Mouse (Mus musculus) MEL (cell line): ENCODE results near the gene Gtsf1. TPM values are rescaled to one million over a fixed set of nuclear protein-coding genes. Genes with fewer than 3 reads are reported as not detected.

Source experiments
- DNase-seq: peaks from one replicate; pipeline ENCODE4 v3.0.0; 2011; ENCODE audit warnings: low read depth, low spot score
- H3K27ac ChIP-seq: 2 replicates; pipeline ENCODE4 v1.5.1; 2012; ENCODE audit warnings: low read depth, mild to moderate bottlenecking, control low read depth, low read length, moderate library complexity; ENCODE audit not compliant: control insufficient read depth
- H3K27me3 ChIP-seq, 2 experiments: fragments of 150-350 bp in 1 of 2; sonication (generic) in 1 of 2; 2 replicates each; pipeline ENCODE4 v1.6.1; 2012; ENCODE audit warnings: low read length in 2 of 2, mild to moderate bottlenecking in 2 of 2, improper control_type of control experiment in 1 of 2, moderate library complexity in 1 of 2; ENCODE audit not compliant: insufficient read depth in 2 of 2, control insufficient read depth in 1 of 2
- H3K36me3 ChIP-seq, 2 experiments: 2 replicates each; pipeline ENCODE4 v1.6.1; 2012 to 2014; ENCODE audit warnings: low read length in 2 of 2, improper control_type of control experiment in 1 of 2, inconsistent platforms in 1 of 2, mild to moderate bottlenecking in 1 of 2; ENCODE audit not compliant: insufficient read depth in 2 of 2, control insufficient read depth in 1 of 2
- H3K4me1 ChIP-seq, 2 experiments: fragments of 150-350 bp in 1 of 2; sonication (generic) in 1 of 2; 2 replicates each; pipeline ENCODE4 v1.6.1; 2012; ENCODE audit warnings: low read length in 2 of 2, improper control_type of control experiment in 1 of 2, mild to moderate bottlenecking in 1 of 2; ENCODE audit not compliant: insufficient read depth in 2 of 2, control insufficient read depth in 1 of 2
- H3K4me3 ChIP-seq, 2 experiments: fragments of 150-350 bp in 1 of 2; sonication (generic) in 1 of 2; 2 replicates each; pipeline ENCODE4 v1.5.1; 2012; ENCODE audit warnings: low read depth in 2 of 2, low read length in 2 of 2, mild to moderate bottlenecking in 2 of 2, moderate library complexity in 2 of 2, control low read depth in 1 of 2, improper control_type of control experiment in 1 of 2; ENCODE audit not compliant: control insufficient read depth in 1 of 2, insufficient read depth in 1 of 2
- H3K79me2 ChIP-seq: 2 replicates; pipeline ENCODE4 v1.6.1; 2012; ENCODE audit warnings: mild to moderate bottlenecking, low read length, moderate library complexity; ENCODE audit not compliant: control insufficient read depth, poor library complexity, insufficient read depth
- H3K9ac ChIP-seq: 2 replicates; pipeline ENCODE4 v1.6.1; 2012; ENCODE audit warnings: low read depth, mild to moderate bottlenecking, control low read depth, low read length, moderate library complexity; ENCODE audit not compliant: control insufficient read depth, poor library complexity, severe bottlenecking
- H3K9me3 ChIP-seq: fragments of 150-350 bp; sonication (generic); replicated peaks from 2 replicates; pipeline ENCODE4 v1.6.1; 2012; ENCODE audit warnings: mild to moderate bottlenecking, low read length, improper control_type of control experiment, moderate library complexity; ENCODE audit not compliant: insufficient read depth
- BHLHE40 ChIP-seq: IDR thresholded peaks from 2 replicates; pipeline ENCODE4 v1.6.1; 2012; ENCODE audit warnings: low read depth, mild to moderate bottlenecking, inconsistent platforms, low read length, improper control_type of control experiment, borderline replicate concordance
- CHD1 ChIP-seq: IDR thresholded peaks from 2 replicates; pipeline ENCODE4 v1.6.1; 2012; ENCODE audit warnings: low read depth, mild to moderate bottlenecking, inconsistent platforms, low read length, improper control_type of control experiment
- CTCF ChIP-seq, 3 experiments: IDR thresholded peaks in 2 of 3; conservative IDR thresholded peaks in 1 of 3; 2 replicates each; pipeline ENCODE4 v1.5.1; 2011 to 2012; ENCODE audit warnings: low read length in 3 of 3, low read depth in 2 of 3, mild to moderate bottlenecking in 2 of 3, improper control_type of control experiment in 1 of 3, inconsistent platforms in 1 of 3, mixed read lengths in 1 of 3, moderate library complexity in 1 of 3; ENCODE audit not compliant: control insufficient read depth in 1 of 3, insufficient read depth in 1 of 3, poor library complexity in 1 of 3, severe bottlenecking in 1 of 3
- EP300 ChIP-seq, 2 experiments: IDR thresholded peaks; 2 replicates each; pipeline ENCODE4 v1.6.1; 2011; ENCODE audit warnings: improper control_type of control experiment in 2 of 2, low read length in 2 of 2, low read depth in 1 of 2, mild to moderate bottlenecking in 1 of 2
- GABPA ChIP-seq: IDR thresholded peaks from 2 replicates; pipeline ENCODE4 v1.6.1; 2012; ENCODE audit warnings: low read depth, mild to moderate bottlenecking, inconsistent platforms, low read length, improper control_type of control experiment, moderate library complexity
- GATA1 ChIP-seq: IDR thresholded peaks from 2 replicates; pipeline ENCODE4 v1.6.1; 2011; ENCODE audit warnings: low read depth, low read length, improper control_type of control experiment
- HCFC1 ChIP-seq: IDR thresholded peaks from 2 replicates; pipeline ENCODE4 v1.6.1; 2012; ENCODE audit warnings: low read depth, mild to moderate bottlenecking, inconsistent platforms, low read length, improper control_type of control experiment, moderate library complexity
- JUND ChIP-seq: IDR thresholded peaks from 2 replicates; pipeline ENCODE4 v1.6.1; 2011; ENCODE audit warnings: low read depth, mild to moderate bottlenecking, improper control_type of control experiment, low read length
- KAT2A ChIP-seq: conservative IDR thresholded peaks from 2 replicates; pipeline ENCODE4 v1.6.1; 2012; ENCODE audit warnings: low read depth, low read length, improper control_type of control experiment, inconsistent platforms
- MAFK ChIP-seq: IDR thresholded peaks from 2 replicates; pipeline ENCODE4 v1.6.1; 2011; ENCODE audit warnings: low read depth, mild to moderate bottlenecking, low read length, improper control_type of control experiment, borderline replicate concordance
- MAX ChIP-seq: IDR thresholded peaks from 2 replicates; pipeline ENCODE4 v1.6.1; 2011; ENCODE audit warnings: low read length, improper control_type of control experiment
- MAZ ChIP-seq: IDR thresholded peaks from 2 replicates; pipeline ENCODE4 v1.6.1; 2012; ENCODE audit warnings: low read depth, mild to moderate bottlenecking, inconsistent platforms, low read length, improper control_type of control experiment
- MXI1 ChIP-seq: IDR thresholded peaks from 2 replicates; pipeline ENCODE4 v1.6.1; 2011; ENCODE audit warnings: mild to moderate bottlenecking, low read depth, low read length, improper control_type of control experiment
- MYB ChIP-seq: IDR thresholded peaks from 2 replicates; pipeline ENCODE4 v1.6.1; 2011; ENCODE audit warnings: mild to moderate bottlenecking, low read depth, low read length, improper control_type of control experiment
- NRF1 ChIP-seq: IDR thresholded peaks from 2 replicates; pipeline ENCODE4 v1.6.1; 2014; ENCODE audit warnings: low read depth, mild to moderate bottlenecking, inconsistent platforms, low read length, improper control_type of control experiment, moderate library complexity; ENCODE audit not compliant: poor library complexity, insufficient read depth, severe bottlenecking
- POLR2A ChIP-seq, 2 experiments: IDR thresholded peaks; 2 replicates each; pipeline ENCODE4 v1.6.1; 2011 to 2012; ENCODE audit warnings: low read length in 2 of 2, mild to moderate bottlenecking in 2 of 2, control low read depth in 1 of 2, improper control_type of control experiment in 1 of 2, low read depth in 1 of 2, moderate library complexity in 1 of 2; ENCODE audit not compliant: control insufficient read depth in 1 of 2, insufficient read depth in 1 of 2, poor library complexity in 1 of 2
- POLR2AphosphoS2 ChIP-seq: IDR thresholded peaks from 2 replicates; pipeline ENCODE4 v1.6.1; 2011; ENCODE audit warnings: low read length, improper control_type of control experiment
- RCOR1 ChIP-seq: IDR thresholded peaks from 2 replicates; pipeline ENCODE4 v1.6.1; 2012; ENCODE audit warnings: low read depth, mild to moderate bottlenecking, inconsistent platforms, low read length, improper control_type of control experiment
- SIN3A ChIP-seq: IDR thresholded peaks from 2 replicates; pipeline ENCODE4 v1.6.1; 2012; ENCODE audit warnings: low read length, improper control_type of control experiment, inconsistent platforms
- TCF12 ChIP-seq: IDR thresholded peaks from 2 replicates; pipeline ENCODE4 v1.6.1; 2014; ENCODE audit warnings: low read depth, mild to moderate bottlenecking, inconsistent platforms, low read length, improper control_type of control experiment, moderate library complexity
- UBTF ChIP-seq: IDR thresholded peaks from 2 replicates; pipeline ENCODE4 v1.6.1; 2012; ENCODE audit warnings: low read depth, mild to moderate bottlenecking, inconsistent platforms, low read length, improper control_type of control experiment, moderate library complexity, borderline replicate concordance; ENCODE audit not compliant: insufficient read depth
- USF1 ChIP-seq: IDR thresholded peaks from 2 replicates; pipeline ENCODE4 v1.6.1; 2014; ENCODE audit warnings: low read depth, mild to moderate bottlenecking, inconsistent platforms, low read length, improper control_type of control experiment, moderate library complexity
- ZC3H11A ChIP-seq: IDR thresholded peaks from 2 replicates; pipeline ENCODE4 v1.6.1; 2012; ENCODE audit warnings: low read depth, mild to moderate bottlenecking, inconsistent platforms, low read length, improper control_type of control experiment
- ZKSCAN1 ChIP-seq: IDR thresholded peaks from 2 replicates; pipeline ENCODE4 v1.6.1; 2012; ENCODE audit warnings: low read depth, mild to moderate bottlenecking, inconsistent platforms, low read length, improper control_type of control experiment, moderate library complexity
- ZNF384 ChIP-seq: IDR thresholded peaks from 2 replicates; pipeline ENCODE4 v1.6.1; 2012; ENCODE audit warnings: low read depth, mild to moderate bottlenecking, inconsistent platforms, low read length, improper control_type of control experiment
- polyA plus RNA-seq, 2 experiments: library from polyadenylated mRNA; stranded (reverse) in 1 of 2; unstranded in 1 of 2; fragments of >175 nt in 1 of 2; fragments of >200 nt in 1 of 2; gene quantifications; 2 replicates each; pipeline versions ENCODE4 v1.2.1 to v1.2.4; 2012; ENCODE audit warnings: low replicate concordance in 2 of 2, low read depth in 1 of 2; ENCODE audit not compliant: insufficient read length in 2 of 2, insufficient read depth in 1 of 2, missing spikeins in 1 of 2
- total RNA-seq: library from RNA; depleted of rRNA; stranded (reverse); fragments of 300-350 nt; gene quantifications from 2 replicates; pipeline ENCODE4 v1.2.3, GENCODE M21; 2012

Gene Gtsf1
- total and polyA plus RNA-seq, 3 experiments = 0.15 TPM; not detected in 2

DNA sequence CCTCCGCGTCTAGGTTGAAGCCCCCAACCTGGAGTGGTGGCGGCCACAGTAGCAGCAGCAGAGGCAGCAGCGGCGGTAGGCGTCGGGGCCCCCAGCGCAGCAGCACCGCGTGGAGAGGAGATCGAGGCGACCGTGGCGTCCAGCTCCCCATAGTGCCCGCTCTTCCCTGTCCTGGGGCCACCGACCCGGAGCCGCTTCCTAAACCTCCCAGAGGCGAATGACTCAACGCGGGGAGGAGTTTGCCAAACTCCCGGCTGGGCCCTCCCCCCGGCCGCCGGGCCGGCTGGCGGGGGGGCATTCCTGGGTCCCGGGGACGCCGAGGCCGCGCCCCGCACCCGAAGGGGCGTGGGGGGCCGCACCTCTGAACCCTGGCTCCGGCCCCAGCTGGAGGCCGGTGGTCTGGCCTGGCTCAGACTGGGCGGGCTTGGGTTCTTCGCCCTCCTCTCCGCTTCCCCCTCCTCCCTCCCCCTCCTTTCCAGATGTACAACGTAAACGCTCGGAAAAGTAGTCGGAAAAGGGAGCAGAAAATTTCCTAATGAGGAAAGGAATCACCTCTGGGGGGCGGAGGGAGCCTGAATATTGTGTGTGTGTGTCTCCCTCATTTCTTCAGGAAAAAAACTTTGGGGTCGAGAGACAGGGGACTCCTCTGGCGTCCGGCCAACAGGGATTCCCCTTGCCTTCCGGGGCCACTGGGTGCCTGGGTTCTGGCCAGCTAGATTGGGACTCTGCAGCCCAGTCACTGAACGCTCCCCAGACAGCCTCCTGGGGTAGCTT lies 63.7 kb downstream of the Gtsf1 start, which contains the start of gene Itga5 (continued):
- no peak for TF ChIP-seq HCFC1
- TF ChIP-seq BHLHE40 = no peak
- TF ChIP-seq, all 39 proteins: peak for 4

DNA sequence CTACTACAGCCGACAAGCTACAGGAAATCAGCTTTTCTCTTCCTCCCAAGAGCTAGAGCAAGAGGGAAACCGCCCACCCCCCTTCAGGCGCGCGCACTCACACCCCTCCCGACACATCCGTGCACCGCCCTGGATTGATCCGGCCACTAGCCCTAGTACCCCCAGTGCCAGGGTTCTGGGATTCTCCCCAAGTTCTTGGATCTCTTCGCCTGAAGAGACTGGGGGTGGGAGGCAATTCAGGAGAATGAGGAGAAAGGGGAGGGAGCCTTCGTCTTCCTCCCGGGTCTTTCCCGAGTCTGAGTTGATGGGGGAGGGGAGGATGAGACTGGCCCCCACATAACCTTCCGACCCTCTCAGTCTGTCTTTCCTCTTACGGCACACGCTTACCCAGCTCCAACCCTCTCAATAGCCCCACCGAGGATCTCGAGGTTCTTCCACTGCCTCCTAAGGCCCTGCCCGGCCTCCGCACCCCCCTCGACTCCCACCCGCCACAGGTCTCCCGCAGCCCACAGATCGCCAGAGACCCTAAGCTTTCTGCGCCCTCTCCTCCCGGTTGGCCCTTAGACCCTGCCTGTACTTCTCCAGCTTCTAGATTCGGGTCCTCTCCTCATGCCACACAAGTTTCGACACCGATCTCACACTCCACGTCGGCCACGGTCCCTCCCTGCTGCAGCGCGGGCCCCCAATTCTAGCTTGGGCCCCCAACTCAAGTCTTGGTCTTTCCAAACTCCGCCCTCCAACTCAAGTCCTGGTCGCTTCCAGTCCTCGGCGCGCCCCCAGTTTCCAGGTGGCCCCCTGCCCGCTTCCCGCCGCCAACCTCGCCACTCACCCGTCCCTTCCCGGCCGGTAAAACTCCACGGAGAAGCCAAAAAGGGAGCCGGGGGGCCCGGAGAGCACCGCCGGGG lies 64.5 kb downstream of the Gtsf1 start:
- TF ChIP-seq SIN3A = 0 out of 2 replicates have a peak, but pooled peaks have one; percentile 5
- no peak for TF ChIP-seq NRF1
- no peak for TF ChIP-seq TCF12
- 0 out of 2 replicates have a peak, but pooled peaks have one; percentile 24 for TF ChIP-seq HCFC1
- TF ChIP-seq USF1 = no peak
- no peak for TF ChIP-seq EP300 (IDR thresholded peaks at IDR 0.05; ENCODE audit: low read depth in 1 of 2, low read length in 2 of 2)
- no peak for TF ChIP-seq ZC3H11A
- TF ChIP-seq POLR2A (IDR thresholded peaks at IDR 0.05; ENCODE audit: control insufficient read depth in 1 of 2, insufficient read depth in 1 of 2, low read depth in 1 of 2, low read length in 2 of 2, poor library complexity in 1 of 2) = peak in 1 of 2 experiments; percentile 8; a peak in 1 of 4 replicates
- TF ChIP-seq ZKSCAN1 = no peak
- H3K9me3 ChIP-seq = no peaks in the 10 kb centered on the region
- peak overlapping the region; percentile 92 to 95 for H3K4me3 ChIP-seq
- DNase-seq = peak; percentile 55
- peaks cover 22 to 43% of the 10 kb centered on the region in 2 experiments for H3K4me1 ChIP-seq
- peak overlapping the region; percentile 93 for H3K9ac ChIP-seq
- H3K79me2 ChIP-seq = peaks cover 36% of the 10 kb centered on the region
- no peaks in the 10 kb centered on the region for H3K27me3 ChIP-seq
- peaks cover 0 to 35% of the 10 kb centered on the region in 2 experiments; a peak in 2 of 4 replicates for H3K36me3 ChIP-seq
- peak overlapping the region; percentile 95 for H3K27ac ChIP-seq

- Histone ChIP-seq H3K4me1 (peaks cover 22 to 43% of the 10 kb centered on the region in 2 experiments), H3K4me3 (peak overlapping the region; percentile 92 to 95), H3K9ac (peak overlapping the region; percentile 93), H3K27ac (peak overlapping the region; percentile 95), H3K79me2 (peaks cover 40% of the 10 kb centered on the region), H3K27me3 (no peaks in the 10 kb centered on the region), H3K36me3 (peaks cover 0 to 42% of the 10 kb centered on the region in 2 experiments; a peak in 2 of 4 replicates), H3K9me3 (no peaks in the 10 kb centered on the region)
- peak; percentile 69 for DNase-seq
- TF ChIP-seq MAZ (no peak), MAFK (no peak), USF1 (no peak), EP300 (IDR thresholded peaks at IDR 0.05; ENCODE audit: low read depth in 1 of 2, low read length in 2 of 2) (peak; percentile 64 to 86), POLR2AphosphoS2 (no peak), MYB (peak; percentile 74), KAT2A (no peak), MAX (no peak), MXI1 (no peak), CTCF (IDR thresholded peaks at IDR 0.05 in 2 of 3, conservative IDR thresholded peaks at IDR 0.05 in 1 of 3; ENCODE audit: control insufficient read depth in 1 of 3, insufficient read depth in 1 of 3, low read depth in 2 of 3, low read length in 3 of 3, poor library complexity in 1 of 3, severe bottlenecking in 1 of 3) (no peak), ZNF384 (peak; percentile 91), RCOR1 (peak; percentile 55; the same call in 1 of the 2 replicates), GABPA (no peak), UBTF (no peak), JUND (no peak), GATA1 (peak; percentile 70), SIN3A (peak; percentile 56), CHD1 (no peak)
These were observed 65.5 kb downstream of the Gtsf1 start for GRCm38 (mm10) chr15:103364761-103365160.
